ENCODE assay signal across 8 mouse cellular contexts in the genomic region with DNA sequence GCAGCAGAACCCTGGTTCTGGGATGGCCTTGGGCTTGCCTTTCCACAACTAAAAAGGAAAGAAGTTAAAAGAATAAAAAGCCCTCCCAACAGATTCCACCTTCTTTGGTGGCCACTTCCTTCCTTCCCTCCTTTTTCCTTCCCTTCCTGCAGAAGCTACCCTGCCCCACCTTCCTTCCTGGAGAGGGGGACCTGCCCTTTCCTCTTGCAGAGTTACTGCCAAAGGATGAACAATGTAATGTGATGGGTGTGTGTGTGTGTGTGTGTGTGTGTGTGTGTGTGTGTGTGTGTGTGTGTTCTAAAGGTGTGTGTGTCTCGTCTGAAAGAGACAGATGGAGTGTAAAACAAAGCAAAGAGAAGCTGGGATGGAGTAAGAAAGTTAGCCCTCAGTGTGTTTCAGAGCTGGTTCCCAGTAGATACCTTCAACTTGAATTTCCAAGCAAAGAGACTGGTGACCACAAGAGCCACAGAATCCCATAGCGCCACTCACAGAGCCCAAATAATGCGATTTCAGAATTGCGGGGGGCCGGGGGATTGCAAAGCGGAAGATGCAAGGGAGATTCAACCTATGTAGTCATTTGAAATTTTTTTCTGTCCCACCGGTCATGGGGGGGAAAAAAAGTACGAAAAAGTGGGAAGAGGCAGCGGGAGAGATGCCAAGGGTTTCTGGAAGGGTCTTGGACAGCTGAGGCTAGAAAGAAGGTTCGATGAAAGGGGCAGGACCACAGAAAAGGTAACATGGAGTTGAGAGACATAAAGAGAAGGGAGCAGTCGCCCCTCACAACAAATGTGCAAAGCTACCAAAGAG. TPM values are rescaled to one million over a fixed set of nuclear protein-coding genes. Genes with fewer than 3 reads are reported as not detected.
DNase-seq lines count a peak whose midpoint lies in the region; ATAC-seq and TF ChIP-seq lines count a peak whose summit lies in the region.

No protein-coding gene starts in this region.

- H3K4me2 ChIP-seq in liver, postnatal 0 days (ENCODE audit: low read depth, low read length), result peak overlapping the region; percentile 82

- no peaks in the 10 kb centered on the region for H3K27me3 ChIP-seq in MEL (ENCODE audit: control insufficient read depth in 1 of 2, insufficient read depth in 2 of 2, low read length in 2 of 2)
- H3K27me3 ChIP-seq in hindbrain, embryonic 10.5 days (ENCODE audit: insufficient read depth, poor library complexity, severe bottlenecking), result peaks cover 21% of the 10 kb centered on the region
- H3K27me3 ChIP-seq in liver, postnatal 0 days (ENCODE audit: insufficient read depth, low read length), result 0 out of 2 replicates have a peak, but pooled peaks cover 3% of the 10 kb centered on the region

- peaks cover 16 to 44% of the 10 kb centered on the region in 2 experiments for H3K4me1 ChIP-seq in MEL (ENCODE audit: control insufficient read depth in 1 of 2, insufficient read depth in 2 of 2, low read length in 2 of 2)
- H3K4me1 ChIP-seq in hindbrain, embryonic 10.5 days (replicated peaks), result peaks cover 81% of the 10 kb centered on the region
- peaks cover 38% of the 10 kb centered on the region for H3K4me1 ChIP-seq in liver, postnatal 0 days (ENCODE audit: insufficient read depth)

- TF ChIP-seq EP300 in MEL (IDR thresholded peaks at IDR 0.05; ENCODE audit: low read depth in 1 of 2, low read length in 2 of 2), result no peak
- TF ChIP-seq EP300 in liver, postnatal 0 days (IDR thresholded peaks at IDR 0.05; ENCODE audit: low read depth), result no peak

- H3K9me3 ChIP-seq in MEL (replicated peaks; ENCODE audit: insufficient read depth, low read length), result no peaks in the 10 kb centered on the region
- H3K9me3 ChIP-seq in hindbrain, embryonic 10.5 days, result no peaks in the 10 kb centered on the region
- H3K9me3 ChIP-seq in liver, postnatal 0 days (ENCODE audit: low read length), result no peaks in the 10 kb centered on the region

- no peak for TF ChIP-seq RAD21 in MEL (IDR thresholded peaks at IDR 0.05; ENCODE audit: low read depth, low read length)

- H3K27ac ChIP-seq in MEL (ENCODE audit: control insufficient read depth, low read depth, low read length), result peak overlapping the region; percentile 58
- H3K27ac ChIP-seq in hindbrain, embryonic 10.5 days, result peak overlapping the region; percentile 99
- peak overlapping the region; percentile 94; the same call in 1 of the 2 replicates for H3K27ac ChIP-seq in liver, postnatal 0 days (ENCODE audit: low read depth)

- H3K4me3 ChIP-seq in MEL (ENCODE audit: control insufficient read depth in 1 of 2, insufficient read depth in 1 of 2, low read depth in 2 of 2, low read length in 2 of 2), result peak overlapping the region; percentile 54 to 60
- H3K4me3 ChIP-seq in hindbrain, embryonic 10.5 days, result peak overlapping the region; percentile 51
- H3K4me3 ChIP-seq in liver, postnatal 0 days (ENCODE audit: low read depth, low read length), result peak overlapping the region; percentile 56

- peak overlapping the region; percentile 80 for H3K9ac ChIP-seq in MEL (ENCODE audit: control insufficient read depth, low read depth, low read length, poor library complexity, severe bottlenecking)
- peak overlapping the region; percentile 55; the same call in 1 of the 2 replicates for H3K9ac ChIP-seq in liver, postnatal 0 days (replicated peaks)

- 4% methylated on average over 11 of the region's 11 CpGs for WGBS in hindbrain, embryonic 10.5 days
- WGBS in liver, postnatal 0 days (ENCODE audit: insufficient replicate concordance), result 15% methylated on average over 11 of the region's 11 CpGs

- no peak for ATAC-seq in liver, postnatal 0 days

- no peak for TF ChIP-seq POLR2A in MEL (IDR thresholded peaks at IDR 0.05; ENCODE audit: control insufficient read depth in 1 of 2, insufficient read depth in 1 of 2, low read depth in 1 of 2, low read length in 2 of 2, poor library complexity in 1 of 2)

- peaks cover 0 to 26% of the 10 kb centered on the region in 2 experiments; a peak in 2 of 4 replicates for H3K36me3 ChIP-seq in MEL (ENCODE audit: control insufficient read depth in 1 of 2, insufficient read depth in 2 of 2, low read length in 2 of 2)
- no peaks in the 10 kb centered on the region for H3K36me3 ChIP-seq in hindbrain, embryonic 10.5 days
- H3K36me3 ChIP-seq in liver, postnatal 0 days (replicated peaks; ENCODE audit: insufficient read depth, low read length), result no peaks in the 10 kb centered on the region

- DNase-seq in cerebellum, postnatal 10 days, result peak; percentile 49 to 83
- DNase-seq in cerebellum, adult 9-11 months, result no peak
- no peak for DNase-seq in MEL (ENCODE audit: low read depth, low spot score)
- DNase-seq in hindbrain, embryonic 10.5 days (ENCODE audit: low spot score), result no peak
- DNase-seq in liver, postnatal 0 days, result no peak
- DNase-seq in frontal cortex, postnatal 10 days (ENCODE audit: low spot score in 2 of 2), result no peak
- DNase-seq in adrenal gland, adult 18-20 months (ENCODE audit: low spot score in 2 of 2), result no peak
- no peak for DNase-seq in right cerebral cortex, postnatal 10 days (ENCODE audit: low spot score in 2 of 2)

- no peak for TF ChIP-seq CTCF in MEL (IDR thresholded peaks at IDR 0.05 in 2 of 3, conservative IDR thresholded peaks at IDR 0.05 in 1 of 3; ENCODE audit: control insufficient read depth in 1 of 3, insufficient read depth in 1 of 3, low read depth in 2 of 3, low read length in 3 of 3, poor library complexity in 1 of 3, severe bottlenecking in 1 of 3)
- TF ChIP-seq CTCF in liver, postnatal 0 days (IDR thresholded peaks at IDR 0.05; ENCODE audit: low read depth), result no peak

- no peaks in the 10 kb centered on the region; the same call in 1 of the 2 replicates for H3K79me2 ChIP-seq in MEL (ENCODE audit: control insufficient read depth, insufficient read depth, low read length, poor library complexity)

TF ChIP-seq in MEL, 35 proteins besides CTCF, POLR2A, EP300 and RAD21:
- TF ChIP-seq GABPA (IDR thresholded peaks at IDR 0.05; ENCODE audit: low read depth, low read length) (no peak), CHD1 (IDR thresholded peaks at IDR 0.05; ENCODE audit: low read depth, low read length) (no peak), TCF12 (IDR thresholded peaks at IDR 0.05; ENCODE audit: low read depth, low read length) (no peak), BHLHE40 (IDR thresholded peaks at IDR 0.05; ENCODE audit: borderline replicate concordance, low read depth, low read length) (no peak), RCOR1 (IDR thresholded peaks at IDR 0.05; ENCODE audit: low read depth, low read length) (no peak), HCFC1 (IDR thresholded peaks at IDR 0.05; ENCODE audit: low read depth, low read length) (no peak), ETS1 (IDR thresholded peaks at IDR 0.05; ENCODE audit: low read depth, low read length) (no peak), MAZ (IDR thresholded peaks at IDR 0.05; ENCODE audit: low read depth, low read length) (no peak), JUND (IDR thresholded peaks at IDR 0.05; ENCODE audit: low read depth, low read length) (no peak), ZKSCAN1 (IDR thresholded peaks at IDR 0.05; ENCODE audit: low read depth, low read length) (no peak), SIN3A (IDR thresholded peaks at IDR 0.05; ENCODE audit: low read length) (no peak), CHD2 (IDR thresholded peaks at IDR 0.05; ENCODE audit: low read length) (no peak; the same call in 1 of the 2 replicates), USF1 (IDR thresholded peaks at IDR 0.05; ENCODE audit: low read depth, low read length) (no peak), KAT2A (conservative IDR thresholded peaks at IDR 0.05; ENCODE audit: low read depth, low read length) (no peak), ZNF384 (IDR thresholded peaks at IDR 0.05; ENCODE audit: low read depth, low read length) (no peak), UBTF (IDR thresholded peaks at IDR 0.05; ENCODE audit: borderline replicate concordance, insufficient read depth, low read depth, low read length) (no peak), NELFE (IDR thresholded peaks at IDR 0.05; ENCODE audit: low read depth, low read length) (no peak), SMC3 (IDR thresholded peaks at IDR 0.05; ENCODE audit: low read depth, low read length) (no peak), USF2 (IDR thresholded peaks at IDR 0.05; ENCODE audit: borderline replicate concordance in 1 of 2, insufficient read depth in 1 of 2, low read depth in 1 of 2, low read length in 2 of 2) (no peak)
TF ChIP-seq in MEL: peak in this region for 0.

RNA-seq across cellular contexts. Expression of a gene that starts 17.1 kb away (rescaled TPM):
- 7.2 and 7.5 TPM in 2 replicates for total RNA-seq in MEL (2012; rRNA removed)
- polyA plus RNA-seq in MEL (2012; ENCODE audit: insufficient read depth in 1 of 2, insufficient read length in 2 of 2, low read depth in 1 of 2, low replicate concordance in 2 of 2, missing spikeins in 1 of 2), result 1 to 10 TPM in 1 of 2 experiments, not detected in 1; 7.4 TPM
- 4.1 and 7.0 TPM in 2 replicates for polyA plus RNA-seq in hindbrain, embryonic 10.5 days (2016; fragmentation: Nextera tagmentation; extraction: Ambion mirVana)
- polyA plus RNA-seq in liver, postnatal 0 days (2015; fragmentation: Nextera tagmentation; extraction: Ambion mirVana), result 1.5 and 3.2 TPM in 2 replicates
- total RNA-seq in adrenal gland, adult 18-20 months (2021), result 10 to 100 TPM in 1 of 2 experiments, 1 to 10 TPM in 1; 9.4 to 15.5 TPM

Comparison
In these comparisons a context has a peak if more than half of its experiments do, and no peak if none do; other contexts are left out.
1. DNase-seq: peak in cerebellum, postnatal 10 days (2 of 2); none in cerebellum, adult 9-11 months (single experiment), MEL (single experiment), hindbrain, embryonic 10.5 days (single experiment), liver, postnatal 0 days (single experiment), frontal cortex, postnatal 10 days (0 of 2), adrenal gland, adult 18-20 months (0 of 2) and right cerebral cortex, postnatal 10 days (0 of 2).
2. Peak in every context shown above with its lines, with median percentiles within 50 percentile points of each other: H3K27ac ChIP-seq and H3K4me3 ChIP-seq.